Mouse (Mus musculus) lung, adult 2 months (tissue): ENCODE measurements around the gene Slc7a5.

Source experiments
- CTCF ChIP-seq: fragments of 200-500 bp; IDR thresholded peaks from 2 replicates; pipeline ENCODE4 v1.5.1; 2011; ENCODE audit warnings: mild to moderate bottlenecking, low read length, control low read depth; ENCODE audit not compliant: insufficient read depth
- POLR2A ChIP-seq: fragments of 200-500 bp; IDR thresholded peaks from 2 replicates; pipeline ENCODE4 v1.6.1; 2011; ENCODE audit warnings: low read depth, mild to moderate bottlenecking, control low read depth, low read length, borderline replicate concordance; ENCODE audit errors: extremely low read depth

DNA sequence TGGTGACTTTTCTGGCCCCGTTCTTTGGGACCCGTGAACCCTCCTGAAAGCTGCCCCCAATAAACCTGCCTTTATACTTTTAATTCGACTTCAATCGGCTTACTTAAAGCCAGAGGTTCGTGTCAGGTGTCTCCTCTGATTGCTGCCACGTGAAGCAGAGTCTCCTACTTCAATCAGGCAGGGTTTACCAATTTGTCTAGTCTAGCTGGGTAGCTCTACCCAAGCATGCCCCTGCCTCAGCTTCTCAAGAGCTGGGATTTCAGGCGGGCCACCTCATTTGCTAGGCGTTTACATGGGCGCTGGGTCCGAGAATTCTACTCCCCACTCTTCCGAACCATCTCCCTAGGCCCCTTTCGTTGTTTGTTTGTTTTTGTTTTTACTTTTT lies 57.1 kb downstream of the Slc7a5 start:
- TF ChIP-seq CTCF (no peak), POLR2A (no peak)
